ENCODE assay signal across 15 mouse cellular contexts in genomic region chr9:31989581-31990360, GRCm38 (mm10).
A peak's percentile ranks its signal among the peaks of the same experiment; 100 is the strongest.
DNase-seq lines count a peak whose midpoint lies in the region; ATAC-seq and TF ChIP-seq lines count a peak whose summit lies in the region.
"Had no signal": no experiment of that assay in that cellular context is flagged by ENCODE, and none has a peak within 500 bp of the region (broad histone marks: within the 10 kb centered on the region; RNA-seq: fewer than 3 reads in every experiment).

No protein-coding gene starts in this region.

- H3K27me3 ChIP-seq in midbrain, embryonic 15.5 days (replicated peaks) = no peaks in the 10 kb centered on the region
- H3K27me3 ChIP-seq: lung, embryonic 15.5 days; neural tube, embryonic 12.5 days; stomach, embryonic 15.5 days had no signal

- H3K4me1 ChIP-seq in midbrain, embryonic 15.5 days = peaks cover 11% of the 10 kb centered on the region
- H3K4me1 ChIP-seq: lung, embryonic 15.5 days; stomach, embryonic 15.5 days had no signal

- ATAC-seq in midbrain, embryonic 15.5 days (replicated peaks) = no peak

- H3K9ac ChIP-seq in midbrain, embryonic 15.5 days = no peak overlapping the region
- H3K9ac ChIP-seq: lung, embryonic 15.5 days; neural tube, embryonic 12.5 days; stomach, embryonic 15.5 days had no signal

- H3K4me2 ChIP-seq in midbrain, embryonic 15.5 days = 0 out of 2 replicates have a peak overlapping the region, but pooled peaks have one; percentile 6
- H3K4me2 ChIP-seq: lung, embryonic 15.5 days; neural tube, embryonic 12.5 days; stomach, embryonic 15.5 days had no signal

- DNase-seq in layer of hippocampus, adult 2 months (ENCODE audit: low spot score in 2 of 2) = peak in 1 of 2 experiments; percentile 52
- no peak for DNase-seq in layer of hippocampus, postnatal 25 days (ENCODE audit: extremely low spot score in 1 of 2, low spot score in 1 of 2)
- peak; percentile 69 for DNase-seq in ES-CJ7 (ENCODE audit: low read depth, low spot score)
- peak; percentile 74 for DNase-seq in ZHBTc4 (ENCODE audit: low read depth, low spot score)
- no peak for DNase-seq in cerebellum, postnatal 10 days
- no peak for DNase-seq in adrenal gland, adult (ENCODE audit: inconsistent age in 2 of 2, low spot score in 1 of 2)
- DNase-seq: adrenal gland, postnatal 36 days; cerebellum, adult 18-20 months; kidney, adult 8-10 months; liver had no signal

- H3K27ac ChIP-seq in layer of hippocampus, adult 2 months = no peak overlapping the region
- peak overlapping the region; percentile 13; the same call in 1 of the 2 replicates for H3K27ac ChIP-seq in midbrain, embryonic 15.5 days
- H3K27ac ChIP-seq: lung, embryonic 15.5 days; neural tube, embryonic 12.5 days; stomach, embryonic 15.5 days had no signal

- no peaks in the 10 kb centered on the region for H3K36me3 ChIP-seq in midbrain, embryonic 15.5 days (replicated peaks)
- H3K36me3 ChIP-seq: heart, embryonic 10.5 days; lung, embryonic 15.5 days; neural tube, embryonic 12.5 days; stomach, embryonic 15.5 days had no signal

- WGBS in midbrain, embryonic 15.5 days = 34% methylated on average over 17 of the region's 17 CpGs

- H3K9me3 ChIP-seq in midbrain, embryonic 15.5 days = no peaks in the 10 kb centered on the region
- H3K9me3 ChIP-seq: heart, embryonic 10.5 days; lung, embryonic 15.5 days; neural tube, embryonic 12.5 days; stomach, embryonic 15.5 days had no signal

- TF ChIP-seq CTCF in layer of hippocampus, adult 2 months (conservative IDR thresholded peaks at IDR 0.05) = no peak

- H3K4me3 ChIP-seq in layer of hippocampus, adult 2 months = peak overlapping the region; percentile 1; the same call in 1 of the 2 replicates
- no peak overlapping the region for H3K4me3 ChIP-seq in midbrain, embryonic 15.5 days
- H3K4me3 ChIP-seq: heart, embryonic 10.5 days; lung, embryonic 15.5 days; neural tube, embryonic 12.5 days; stomach, embryonic 15.5 days had no signal

Comparison
In these comparisons a context has a peak if more than half of its experiments do, and no peak if none do; other contexts are left out.
1. DNase-seq: peak in ES-CJ7 (single experiment) and ZHBTc4 (single experiment); none in layer of hippocampus, postnatal 25 days (0 of 2), cerebellum, postnatal 10 days (0 of 2) and adrenal gland, adult (0 of 2).